Mouse (Mus musculus) CD8-positive naive resting alpha-beta T cell, adult 2 months (primary cell): ENCODE data around the gene Cfc1.
"Not testable (repeated sequence)": the region's sequence is repeated elsewhere in the genome, so short reads cannot be mapped to it uniquely, and the experiment has no call there.

Experiments used
- DNase-seq, 2 experiments: peaks; one replicate each; pipeline ENCODE4 v3.0.0; 2022; ENCODE audit warnings: low read depth in 2 of 2, low spot score in 2 of 2

Cfc1 gene

DNA sequence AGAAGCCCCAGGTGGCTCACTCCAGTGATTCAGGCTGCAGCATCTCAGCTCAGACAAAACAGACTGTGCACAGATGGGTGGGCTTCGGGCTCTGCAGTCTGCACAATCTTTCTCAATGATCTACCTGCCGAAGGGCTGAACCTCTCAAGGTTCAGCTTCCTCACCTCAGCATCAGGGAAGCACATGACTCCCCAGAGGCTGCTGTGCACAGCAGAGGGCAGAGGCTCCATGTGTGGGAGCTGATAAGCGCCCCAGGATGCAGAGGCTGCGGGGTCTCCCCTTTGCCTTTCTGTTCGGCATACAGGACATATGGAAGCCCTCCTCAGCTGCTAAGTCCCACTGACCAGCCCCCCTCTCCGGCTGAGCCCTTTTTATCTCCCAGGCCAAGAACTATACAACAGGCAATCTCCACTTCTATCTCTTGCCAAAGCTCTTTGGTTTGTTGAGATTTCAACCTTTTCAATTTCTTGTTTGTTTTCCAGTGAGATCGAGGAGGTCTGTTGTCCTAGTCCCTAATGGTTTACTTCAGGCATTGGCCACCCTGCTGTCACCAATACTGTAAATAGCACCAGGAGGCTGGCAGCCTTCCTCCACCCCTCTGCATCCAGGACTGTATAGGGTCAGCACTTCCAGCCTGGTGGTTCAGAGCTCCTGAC, at the start of gene Cfc1:
Gene Cfc1 (plus strand): TSS at position 606 of the 656 bp plus-strand sequence.
- DNase-seq, result not testable (repeated sequence)

DNA sequence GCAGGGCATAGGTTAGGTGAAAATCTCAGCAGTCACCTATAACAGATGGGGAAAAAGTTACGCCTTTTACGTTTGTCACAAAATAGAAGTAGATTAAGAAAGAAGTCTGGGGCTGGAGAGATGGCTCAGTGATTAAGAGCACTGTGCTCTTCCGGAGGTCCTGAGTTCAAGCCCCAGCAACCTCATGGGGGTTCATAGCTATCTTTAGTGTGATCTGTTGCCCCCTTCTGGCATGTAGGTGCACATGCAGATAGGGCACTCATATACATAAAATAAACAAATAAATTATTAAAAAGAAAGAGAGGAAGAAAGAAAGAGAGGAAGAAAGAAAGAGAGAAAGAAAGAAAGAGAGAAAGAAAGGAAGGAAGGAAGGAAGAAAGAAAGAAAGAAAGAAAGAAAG, 48.1 kb upstream of the Cfc1 start:
- DNase-seq, result no peak

DNA sequence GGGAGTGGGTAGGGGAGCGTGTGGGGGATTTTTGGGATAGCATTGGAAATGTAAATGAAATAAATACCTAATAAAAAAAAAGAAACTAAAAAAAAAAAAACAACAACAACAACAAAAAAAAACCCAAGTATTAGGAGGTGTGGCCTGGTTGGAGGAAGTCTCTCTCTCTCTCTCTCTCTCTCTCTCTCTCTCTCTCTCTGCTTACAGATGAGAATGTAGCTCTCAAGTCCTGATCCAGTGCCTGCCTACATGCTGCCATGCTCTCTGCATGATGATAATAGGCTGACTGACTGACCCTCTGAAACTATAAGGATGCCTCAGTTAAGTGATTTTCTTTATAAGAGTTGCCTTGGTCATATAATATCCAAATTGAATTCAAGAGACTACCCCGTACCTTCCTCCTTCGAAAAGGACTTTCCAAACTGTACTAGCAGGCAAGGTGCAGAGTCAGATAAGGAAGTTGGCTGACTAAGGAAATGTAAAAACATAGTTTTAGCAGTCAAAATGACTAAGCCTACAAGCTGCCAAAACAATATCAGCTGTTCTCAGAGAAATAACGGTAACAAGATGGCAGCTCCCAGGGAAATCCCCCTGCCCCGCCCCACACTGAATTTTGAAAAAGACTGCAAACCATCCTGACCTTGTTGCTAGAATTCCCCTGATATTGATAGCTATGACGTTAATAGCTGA, 45.5 kb upstream of the Cfc1 start:
- no peak for DNase-seq

DNA sequence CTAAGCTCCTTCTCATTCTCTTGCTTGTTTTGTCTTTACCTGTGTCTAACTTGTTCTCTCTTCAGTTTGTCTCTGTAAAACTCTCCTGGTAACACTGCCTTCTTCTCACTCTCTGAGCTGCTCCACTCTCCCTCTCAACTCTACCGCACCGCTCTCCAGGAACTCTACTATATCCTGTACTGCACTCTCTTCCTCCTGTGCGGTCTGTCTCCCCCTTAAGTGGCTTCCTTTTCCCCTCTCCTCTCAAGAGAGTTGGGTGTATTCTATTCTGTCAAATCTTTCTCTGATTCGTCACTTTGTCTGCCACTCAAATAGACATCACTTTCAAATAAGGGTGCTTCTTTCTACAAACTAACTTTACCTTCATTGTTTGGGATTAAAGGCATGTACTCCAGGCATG, 44.0 kb upstream of the Cfc1 start:
- no peak for DNase-seq

DNA sequence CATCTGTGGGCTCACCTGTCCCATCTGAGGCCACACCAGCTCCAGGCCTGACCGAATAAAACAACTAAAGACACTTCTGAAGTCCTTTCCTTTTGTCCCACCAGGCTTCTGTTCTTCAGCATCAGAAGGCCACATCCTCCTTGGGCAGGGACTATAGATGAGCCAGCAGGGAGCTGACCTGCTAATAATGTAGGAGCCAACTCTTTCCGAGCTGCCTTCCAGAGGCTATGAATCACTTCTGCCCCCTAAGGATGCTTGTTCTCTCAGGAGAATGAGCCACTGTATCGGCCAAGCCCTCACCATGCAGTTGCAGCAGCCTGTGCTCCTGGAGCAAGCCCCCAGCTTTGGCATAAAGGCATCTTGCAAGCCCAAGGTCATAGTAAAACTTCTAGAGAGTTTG, 32.5 kb upstream of the Cfc1 start:
- DNase-seq, result no peak

DNA sequence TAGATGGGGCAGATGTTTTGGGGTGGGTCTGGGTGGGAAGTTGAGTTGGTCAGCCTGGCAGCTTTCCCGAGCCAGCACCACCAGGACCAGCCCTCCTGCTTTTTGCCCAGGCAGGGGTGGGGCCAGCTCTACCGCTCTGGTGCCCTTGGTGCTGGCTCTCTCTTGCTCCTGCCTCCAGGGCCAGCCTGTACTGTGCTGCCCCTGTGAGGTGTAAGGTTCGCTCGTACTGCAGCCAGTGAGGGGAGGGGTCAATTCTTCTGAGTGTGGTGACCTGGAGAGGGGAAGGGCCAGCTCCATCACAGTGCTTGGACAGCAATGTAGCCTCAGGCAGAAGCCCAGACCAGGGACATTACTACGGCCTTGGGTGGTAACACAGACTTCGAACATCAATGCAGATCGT, 30.1 kb upstream of the Cfc1 start:
- DNase-seq, result no peak

DNA sequence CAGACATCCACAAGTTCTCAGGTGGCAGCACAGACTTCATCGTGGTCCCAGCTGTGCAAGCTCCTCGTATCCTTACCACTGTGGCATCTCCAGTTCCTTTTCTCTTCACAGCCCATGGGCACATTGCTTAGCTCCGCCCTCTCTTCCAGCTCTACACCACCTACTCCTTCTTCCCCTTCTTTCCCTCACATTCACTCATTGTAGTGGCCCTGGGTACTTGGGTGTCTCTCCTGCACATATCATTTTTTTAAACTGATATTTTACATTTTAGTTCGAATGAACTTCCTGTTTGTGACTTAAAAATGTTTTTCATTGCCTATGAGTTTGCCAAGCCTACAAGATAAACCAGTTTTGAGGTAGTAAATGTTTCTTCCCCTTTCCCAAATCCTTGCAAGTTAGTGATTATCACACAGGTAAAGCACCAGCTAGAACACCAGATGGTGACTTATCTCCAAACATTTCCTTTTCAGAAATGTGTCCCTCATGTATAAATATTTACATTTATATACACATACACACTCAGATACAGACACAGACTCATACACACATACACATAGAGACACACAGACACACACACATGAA, 29.4 kb upstream of the Cfc1 start:
- DNase-seq, result no peak

DNA sequence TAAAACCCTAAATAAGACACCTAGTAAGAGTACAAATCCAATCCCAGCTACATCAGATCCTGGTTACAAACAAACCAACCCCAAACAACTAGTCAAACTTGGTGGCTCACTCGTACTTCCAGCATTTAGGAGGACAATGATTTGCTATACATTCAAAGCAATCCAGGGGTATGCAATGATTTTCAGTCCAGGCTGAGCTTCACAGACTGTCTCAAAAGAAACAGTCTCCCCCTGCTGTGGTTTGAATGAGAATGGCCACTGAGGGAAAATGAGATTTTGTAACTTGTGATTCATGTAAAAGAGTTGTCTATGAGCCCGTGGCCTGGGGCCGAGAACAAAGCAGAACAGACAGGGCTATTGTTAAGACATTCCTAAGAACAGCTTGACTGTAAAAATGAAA, 27.5 kb upstream of the Cfc1 start:
- no peak for DNase-seq

DNA sequence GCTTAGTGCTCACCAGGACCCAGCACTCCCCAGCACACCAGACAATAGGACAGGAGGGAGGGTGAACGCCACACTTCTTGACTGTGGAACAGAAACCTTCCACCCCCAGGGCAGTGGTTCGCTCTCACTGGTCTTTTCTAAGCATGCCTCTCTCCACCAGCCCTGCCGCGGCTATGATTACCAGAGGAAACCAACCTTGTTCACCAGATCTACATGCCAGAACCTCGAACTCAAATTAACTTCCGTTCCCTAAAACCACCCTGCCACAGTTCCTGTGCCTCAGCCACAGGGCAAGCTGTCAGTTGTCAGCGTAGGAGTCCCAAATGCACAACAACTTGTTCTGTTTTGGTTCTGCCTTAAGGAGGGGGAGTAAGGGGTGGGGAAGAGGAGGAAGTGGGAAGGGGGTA, 24.9 kb upstream of the Cfc1 start:
- DNase-seq, result peak; percentile 43 to 62

DNA sequence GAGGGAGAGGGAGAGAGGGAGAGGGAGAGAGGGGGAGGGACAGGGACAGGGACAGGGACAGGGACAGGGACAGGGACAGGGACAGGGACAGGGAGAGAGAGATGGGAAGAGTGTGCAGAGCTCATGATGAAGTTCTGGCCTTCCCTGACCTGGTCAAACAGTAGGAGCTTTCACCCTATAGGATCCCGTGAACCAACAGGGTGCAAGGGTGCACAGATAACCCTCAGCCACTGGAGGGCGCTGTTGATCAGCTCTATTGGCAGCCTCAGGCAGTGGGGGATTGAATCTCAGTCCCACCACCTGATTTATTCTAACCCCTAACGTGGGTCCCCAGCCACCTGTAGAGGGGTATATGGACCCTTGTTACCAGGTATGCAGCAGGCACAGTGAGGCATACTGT, 24.4 kb upstream of the Cfc1 start:
- peak; percentile 55 to 66 for DNase-seq

DNA sequence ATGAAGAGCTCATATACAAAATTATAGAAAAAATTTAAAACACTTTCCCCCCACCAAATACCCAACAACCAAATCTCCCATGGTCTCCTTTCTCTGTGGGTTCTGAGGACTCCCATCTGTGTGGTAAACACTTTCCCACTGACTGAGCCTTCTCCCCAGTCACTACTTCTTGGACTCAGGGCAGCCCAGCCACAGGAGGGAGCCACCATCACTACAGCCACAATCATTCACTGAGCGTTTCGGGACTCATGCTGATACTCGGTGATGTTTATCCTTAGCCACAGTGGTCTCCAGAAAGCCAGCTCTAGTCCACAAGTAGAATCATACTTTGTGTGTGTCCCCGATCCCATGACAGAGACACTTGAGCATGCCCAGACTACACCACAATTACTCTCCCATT, 22.4 kb upstream of the Cfc1 start:
- no peak for DNase-seq

DNA sequence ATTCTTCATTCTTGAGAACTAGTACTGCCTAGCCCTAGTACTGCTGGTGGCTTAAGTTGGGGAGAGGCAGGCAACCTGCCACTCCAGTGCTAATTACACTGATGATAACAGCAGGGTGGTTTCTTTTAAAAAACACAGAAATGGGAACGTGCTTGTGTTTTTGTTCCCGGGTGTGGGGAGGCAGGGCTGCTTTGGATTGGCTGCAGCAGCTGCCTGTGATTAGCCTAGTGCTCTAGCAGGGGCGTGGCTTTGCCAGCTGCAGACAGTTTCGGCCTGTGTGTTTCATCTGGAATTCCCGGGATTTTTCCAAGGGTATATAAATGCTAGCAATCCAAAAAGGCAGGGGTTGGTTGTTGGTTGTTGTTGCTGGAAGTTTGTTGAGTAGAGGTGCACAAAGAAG, 18.9 kb upstream of the Cfc1 start:
- no peak for DNase-seq

DNA sequence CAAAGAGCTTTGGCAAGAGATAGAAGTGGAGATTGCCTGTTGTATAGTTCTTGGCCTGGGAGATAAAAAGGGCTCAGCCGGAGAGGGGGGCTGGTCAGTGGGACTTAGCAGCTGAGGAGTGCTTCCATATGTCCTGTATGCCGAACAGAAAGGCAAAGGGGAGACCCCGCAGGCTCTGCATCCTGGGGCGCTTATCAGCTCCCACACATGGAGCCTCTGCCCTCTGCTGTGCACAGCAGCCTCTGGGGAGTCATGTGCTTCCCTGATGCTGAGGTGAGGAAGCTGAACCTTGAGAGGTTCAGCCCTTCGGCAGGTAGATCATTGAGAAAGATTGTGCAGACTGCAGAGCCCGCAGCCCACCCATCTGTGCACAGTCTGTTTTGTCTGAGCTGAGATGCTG, 18.2 kb upstream of the Cfc1 start:
- DNase-seq, result not testable (repeated sequence)

DNA sequence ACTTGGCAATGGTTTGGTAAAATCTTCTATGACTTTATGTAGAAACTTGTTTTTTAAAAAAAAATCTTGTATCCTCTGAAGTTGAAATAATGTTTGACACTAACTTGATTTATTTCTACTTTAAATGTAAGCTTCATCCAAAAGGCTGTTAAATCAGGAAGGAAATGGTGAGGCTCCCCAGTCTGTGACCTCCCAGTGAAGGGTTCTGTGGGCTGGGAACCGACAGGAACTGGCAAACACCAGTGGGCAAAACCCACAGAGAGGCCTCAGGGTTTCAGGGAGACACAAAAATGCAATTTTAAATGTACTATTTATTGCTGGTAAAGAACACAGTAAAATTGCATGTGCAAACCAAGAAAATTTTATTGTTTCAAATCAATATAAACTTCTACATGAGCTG, 17.7 kb upstream of the Cfc1 start:
- not testable (repeated sequence) for DNase-seq

DNA sequence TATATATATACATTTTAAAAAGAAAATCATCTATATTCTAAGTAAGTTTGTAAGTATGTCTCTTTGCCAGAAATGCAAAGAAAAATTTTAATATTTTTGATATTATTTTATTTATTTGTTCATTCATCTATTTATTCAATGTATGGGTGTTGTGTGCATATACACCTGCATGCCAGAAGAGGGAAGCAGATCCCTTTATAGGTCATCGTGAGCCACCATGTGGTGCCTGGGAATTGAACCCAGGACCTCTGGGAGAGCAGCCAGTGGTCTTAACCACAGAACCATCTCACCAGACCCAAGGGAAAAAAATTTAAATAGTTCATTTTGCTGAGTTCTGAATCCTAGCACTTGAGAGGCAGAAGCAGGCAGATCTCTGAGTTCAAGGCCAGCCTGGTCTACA, 17.2 kb upstream of the Cfc1 start:
- DNase-seq, result no peak

DNA sequence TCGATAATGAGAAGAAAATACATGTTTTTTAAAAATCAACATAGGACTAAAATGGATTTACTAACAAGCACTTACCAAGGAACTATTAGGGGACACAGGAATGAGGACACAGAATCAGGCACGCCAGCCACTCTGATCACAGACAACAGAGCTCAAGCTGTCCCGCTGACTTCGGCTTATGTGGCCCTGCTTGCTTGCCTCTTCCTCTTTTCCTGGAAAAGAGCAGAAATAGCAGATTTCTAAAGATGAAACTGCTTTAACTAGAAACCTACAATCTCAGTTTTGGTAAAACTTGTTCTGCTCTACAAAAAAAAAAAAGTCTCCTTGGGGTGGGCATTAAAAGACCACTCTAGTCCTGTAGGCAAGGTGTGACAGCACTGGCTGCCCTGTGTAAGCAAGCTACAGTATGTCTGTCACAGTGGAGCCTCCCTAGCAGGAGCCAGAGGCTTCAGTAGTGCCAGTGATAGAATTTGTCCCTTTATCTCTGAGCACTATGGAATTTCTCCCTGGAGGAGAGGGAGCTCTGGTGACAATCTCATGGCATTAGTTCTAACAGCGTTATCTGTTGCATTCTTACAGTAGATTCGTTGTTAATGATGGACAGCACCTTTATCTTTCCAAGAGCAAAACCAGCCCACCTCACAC, 13.1 kb upstream of the Cfc1 start:
- DNase-seq, result no peak

DNA sequence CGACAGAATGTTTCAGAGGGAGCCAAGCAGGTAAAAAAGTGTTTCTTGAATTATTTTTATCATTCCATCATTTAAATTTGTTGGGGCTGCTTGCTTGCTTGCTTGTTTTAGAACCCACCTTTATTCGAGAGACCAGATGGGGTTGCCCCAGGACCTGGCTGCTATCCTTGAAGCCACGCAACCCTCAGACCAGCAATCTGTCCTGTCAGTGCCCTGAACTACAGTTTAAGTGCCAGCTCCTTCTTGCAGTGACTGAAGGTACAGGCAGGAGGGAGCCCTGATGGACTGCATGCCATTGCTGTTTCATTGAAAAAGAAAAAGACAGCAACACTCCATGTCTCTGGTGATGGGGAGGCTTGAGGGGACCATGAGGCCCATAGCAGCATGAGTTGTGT, 12.6 kb upstream of the Cfc1 start:
- no peak for DNase-seq

DNA sequence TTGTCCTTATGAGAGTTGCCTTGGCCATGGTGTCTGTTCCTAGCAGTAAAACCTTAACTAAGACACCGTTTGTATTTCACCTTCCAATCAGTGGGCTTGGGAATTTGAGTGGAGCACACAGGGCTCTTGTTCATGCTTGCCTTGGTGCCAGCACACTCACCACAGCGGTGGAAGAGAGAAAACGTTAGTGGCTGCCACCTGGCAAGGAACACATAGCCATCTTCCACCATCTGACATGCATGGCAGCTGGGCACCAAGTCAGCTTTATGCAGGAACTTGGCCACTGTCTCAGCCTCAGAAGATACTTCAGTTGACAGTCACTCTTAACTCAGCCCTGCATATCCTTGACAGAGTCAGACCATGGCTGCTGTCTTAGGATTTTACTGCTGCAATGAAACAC, 11.8 kb upstream of the Cfc1 start:
- DNase-seq, result no peak

DNA sequence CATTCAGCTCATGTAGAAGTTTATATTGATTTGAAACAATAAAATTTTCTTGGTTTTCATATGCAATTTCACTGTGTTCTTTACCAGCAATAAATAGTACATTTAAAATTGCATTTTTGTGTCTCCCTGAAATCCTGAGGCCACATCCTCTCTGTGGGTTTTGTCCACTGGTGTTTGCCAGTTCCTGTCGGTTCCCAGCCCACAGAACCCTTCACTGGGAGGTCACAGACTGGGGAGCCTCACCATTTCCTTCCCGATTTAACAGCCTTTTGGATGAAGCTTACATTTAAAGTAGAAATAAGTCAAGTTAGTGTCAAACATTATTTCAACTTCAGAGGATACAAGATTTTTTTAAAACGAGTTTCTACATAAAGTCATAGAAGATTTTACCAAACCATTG, 874 bp upstream of the Cfc1 start:
- DNase-seq, result not testable (repeated sequence)

DNA sequence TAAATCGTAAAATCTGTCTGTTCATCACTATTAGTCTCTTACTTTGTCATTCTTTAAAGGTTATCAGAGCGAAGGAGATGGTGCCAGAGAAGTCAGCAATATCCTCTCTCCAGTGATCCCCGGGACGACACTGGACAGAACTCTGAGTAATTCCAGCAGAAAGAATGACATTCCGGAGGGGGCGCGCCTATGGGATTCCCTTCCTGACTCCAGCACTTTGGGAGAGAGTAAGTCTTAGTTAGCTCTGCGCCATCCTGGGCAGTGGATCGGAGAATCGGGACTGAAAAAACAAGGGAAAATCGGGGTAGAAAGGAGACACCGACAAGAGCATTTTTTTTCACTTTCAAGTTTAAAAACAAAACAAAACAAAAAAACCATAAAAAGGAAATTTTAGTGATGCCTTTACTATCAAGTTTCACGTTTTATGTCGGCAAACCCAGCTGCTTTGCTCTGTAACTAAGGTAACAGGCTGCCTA, 881 bp downstream of the Cfc1 start:
- no peak for DNase-seq

DNA sequence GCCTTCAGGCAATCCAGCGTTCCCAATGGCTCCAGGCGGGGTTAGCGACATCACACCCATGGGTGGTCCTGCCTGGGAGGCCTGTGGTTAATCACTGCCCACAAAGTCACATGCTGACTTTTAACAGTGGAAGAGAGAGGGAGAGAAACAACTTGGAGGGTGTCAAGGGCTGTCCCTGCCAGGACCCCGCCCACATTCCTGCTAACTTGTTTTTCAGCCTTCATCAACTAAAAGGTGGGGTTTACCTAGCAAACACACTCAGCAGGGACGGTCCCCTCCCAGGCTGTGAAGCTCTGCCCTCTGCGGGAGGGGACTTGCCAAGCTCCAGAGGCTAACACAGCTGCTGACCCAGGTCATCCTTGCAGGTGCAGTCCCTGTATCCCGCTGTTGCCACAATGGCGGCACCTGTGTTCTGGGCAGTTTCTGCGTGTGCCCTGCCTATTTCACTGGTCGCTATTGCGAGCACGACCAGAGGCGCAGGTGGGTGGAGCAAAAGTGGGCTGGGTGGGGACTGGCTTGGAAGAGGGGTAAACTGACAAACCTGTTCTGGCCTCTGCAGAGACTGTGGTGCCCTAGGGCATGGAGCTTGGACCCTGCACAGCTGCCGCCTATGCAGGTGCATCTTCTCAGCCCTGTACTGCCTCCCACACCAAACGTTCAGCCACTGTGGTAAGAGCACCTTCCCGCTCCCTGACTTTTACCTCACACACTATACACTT, 1.5 kb downstream of the Cfc1 start:
- peak in 1 of 2 experiments; percentile 12 for DNase-seq
